Mouse (Mus musculus) MEL (cell line): ENCODE results near the gene Aim2. TPM values are rescaled to one million over a fixed set of nuclear protein-coding genes. Genes with fewer than 3 reads are reported as not detected.
"Not testable (repeated sequence)": the region's sequence is repeated elsewhere in the genome, so short reads cannot be mapped to it uniquely, and the experiment has no call there.

Experiments used
- DNase-seq: peaks from one replicate; pipeline ENCODE4 v3.0.0; 2011; ENCODE audit warnings: low read depth, low spot score
- H3K27ac ChIP-seq: 2 replicates; pipeline ENCODE4 v1.5.1; 2012; ENCODE audit warnings: low read depth, mild to moderate bottlenecking, control low read depth, low read length, moderate library complexity; ENCODE audit not compliant: control insufficient read depth
- H3K27me3 ChIP-seq, 2 experiments: fragments of 150-350 bp in 1 of 2; sonication (generic) in 1 of 2; 2 replicates each; pipeline ENCODE4 v1.6.1; 2012; ENCODE audit warnings: low read length in 2 of 2, mild to moderate bottlenecking in 2 of 2, improper control_type of control experiment in 1 of 2, moderate library complexity in 1 of 2; ENCODE audit not compliant: insufficient read depth in 2 of 2, control insufficient read depth in 1 of 2
- H3K36me3 ChIP-seq, 2 experiments: 2 replicates each; pipeline ENCODE4 v1.6.1; 2012 to 2014; ENCODE audit warnings: low read length in 2 of 2, improper control_type of control experiment in 1 of 2, inconsistent platforms in 1 of 2, mild to moderate bottlenecking in 1 of 2; ENCODE audit not compliant: insufficient read depth in 2 of 2, control insufficient read depth in 1 of 2
- H3K4me1 ChIP-seq, 2 experiments: fragments of 150-350 bp in 1 of 2; sonication (generic) in 1 of 2; 2 replicates each; pipeline ENCODE4 v1.6.1; 2012; ENCODE audit warnings: low read length in 2 of 2, improper control_type of control experiment in 1 of 2, mild to moderate bottlenecking in 1 of 2; ENCODE audit not compliant: insufficient read depth in 2 of 2, control insufficient read depth in 1 of 2
- H3K4me3 ChIP-seq, 2 experiments: fragments of 150-350 bp in 1 of 2; sonication (generic) in 1 of 2; 2 replicates each; pipeline ENCODE4 v1.5.1; 2012; ENCODE audit warnings: low read depth in 2 of 2, low read length in 2 of 2, mild to moderate bottlenecking in 2 of 2, moderate library complexity in 2 of 2, control low read depth in 1 of 2, improper control_type of control experiment in 1 of 2; ENCODE audit not compliant: control insufficient read depth in 1 of 2, insufficient read depth in 1 of 2
- H3K79me2 ChIP-seq: 2 replicates; pipeline ENCODE4 v1.6.1; 2012; ENCODE audit warnings: mild to moderate bottlenecking, low read length, moderate library complexity; ENCODE audit not compliant: control insufficient read depth, poor library complexity, insufficient read depth
- H3K9ac ChIP-seq: 2 replicates; pipeline ENCODE4 v1.6.1; 2012; ENCODE audit warnings: low read depth, mild to moderate bottlenecking, control low read depth, low read length, moderate library complexity; ENCODE audit not compliant: control insufficient read depth, poor library complexity, severe bottlenecking
- H3K9me3 ChIP-seq: fragments of 150-350 bp; sonication (generic); replicated peaks from 2 replicates; pipeline ENCODE4 v1.6.1; 2012; ENCODE audit warnings: mild to moderate bottlenecking, low read length, improper control_type of control experiment, moderate library complexity; ENCODE audit not compliant: insufficient read depth
- CTCF ChIP-seq, 3 experiments: IDR thresholded peaks in 2 of 3; conservative IDR thresholded peaks in 1 of 3; 2 replicates each; pipeline ENCODE4 v1.5.1; 2011 to 2012; ENCODE audit warnings: low read length in 3 of 3, low read depth in 2 of 3, mild to moderate bottlenecking in 2 of 3, improper control_type of control experiment in 1 of 3, inconsistent platforms in 1 of 3, mixed read lengths in 1 of 3, moderate library complexity in 1 of 3; ENCODE audit not compliant: control insufficient read depth in 1 of 3, insufficient read depth in 1 of 3, poor library complexity in 1 of 3, severe bottlenecking in 1 of 3
- EP300 ChIP-seq, 2 experiments: IDR thresholded peaks; 2 replicates each; pipeline ENCODE4 v1.6.1; 2011; ENCODE audit warnings: improper control_type of control experiment in 2 of 2, low read length in 2 of 2, low read depth in 1 of 2, mild to moderate bottlenecking in 1 of 2
- ETS1 ChIP-seq: IDR thresholded peaks from 2 replicates; pipeline ENCODE4 v1.6.1; 2012; ENCODE audit warnings: low read depth, mild to moderate bottlenecking, inconsistent platforms, low read length, improper control_type of control experiment, moderate library complexity
- GABPA ChIP-seq: IDR thresholded peaks from 2 replicates; pipeline ENCODE4 v1.6.1; 2012; ENCODE audit warnings: low read depth, mild to moderate bottlenecking, inconsistent platforms, low read length, improper control_type of control experiment, moderate library complexity
- MAFK ChIP-seq: IDR thresholded peaks from 2 replicates; pipeline ENCODE4 v1.6.1; 2011; ENCODE audit warnings: low read depth, mild to moderate bottlenecking, low read length, improper control_type of control experiment, borderline replicate concordance
- MAX ChIP-seq: IDR thresholded peaks from 2 replicates; pipeline ENCODE4 v1.6.1; 2011; ENCODE audit warnings: low read length, improper control_type of control experiment
- MEF2A ChIP-seq: IDR thresholded peaks from 2 replicates; pipeline ENCODE4 v1.6.1; 2014; ENCODE audit warnings: low read depth, mild to moderate bottlenecking, inconsistent platforms, low read length, improper control_type of control experiment; ENCODE audit not compliant: poor library complexity, insufficient replicate concordance, severe bottlenecking; ENCODE audit errors: extremely low read depth
- RCOR1 ChIP-seq: IDR thresholded peaks from 2 replicates; pipeline ENCODE4 v1.6.1; 2012; ENCODE audit warnings: low read depth, mild to moderate bottlenecking, inconsistent platforms, low read length, improper control_type of control experiment
- SMC3 ChIP-seq: IDR thresholded peaks from 2 replicates; pipeline ENCODE4 v1.6.1; 2011; ENCODE audit warnings: low read depth, low read length, improper control_type of control experiment
- ZC3H11A ChIP-seq: IDR thresholded peaks from 2 replicates; pipeline ENCODE4 v1.6.1; 2012; ENCODE audit warnings: low read depth, mild to moderate bottlenecking, inconsistent platforms, low read length, improper control_type of control experiment
- polyA plus RNA-seq, 2 experiments: library from polyadenylated mRNA; stranded (reverse) in 1 of 2; unstranded in 1 of 2; fragments of >175 nt in 1 of 2; fragments of >200 nt in 1 of 2; gene quantifications; 2 replicates each; pipeline versions ENCODE4 v1.2.1 to v1.2.4; 2012; ENCODE audit warnings: low replicate concordance in 2 of 2, low read depth in 1 of 2; ENCODE audit not compliant: insufficient read length in 2 of 2, insufficient read depth in 1 of 2, missing spikeins in 1 of 2
- total RNA-seq: library from RNA; depleted of rRNA; stranded (reverse); fragments of 300-350 nt; gene quantifications from 2 replicates; pipeline ENCODE4 v1.2.3, GENCODE M21; 2012

Gene Aim2
- total and polyA plus RNA-seq, 3 experiments, result 2.3 to 9.1 TPM; not detected in 1

GRCm38 (mm10) chr1:173456139-173456754 is 105.6 kb downstream of the Aim2 start:
- Histone ChIP-seq H3K4me3 (no peak overlapping the region), H3K36me3 (no peaks in the 10 kb centered on the region), H3K9ac (no peak overlapping the region), H3K27me3 (no peaks in the 10 kb centered on the region), H3K27ac (no peak overlapping the region), H3K9me3 (no peaks in the 10 kb centered on the region), H3K79me2 (no peaks in the 10 kb centered on the region), H3K4me1 (no peaks in the 10 kb centered on the region)
- DNase-seq, result peak; percentile 78
- TF ChIP-seq RCOR1 (no peak), EP300 (IDR thresholded peaks at IDR 0.05; ENCODE audit: low read depth in 1 of 2, low read length in 2 of 2) (no peak), MEF2A (no peak), ETS1 (no peak), CTCF (IDR thresholded peaks at IDR 0.05 in 2 of 3, conservative IDR thresholded peaks at IDR 0.05 in 1 of 3; ENCODE audit: control insufficient read depth in 1 of 3, insufficient read depth in 1 of 3, low read depth in 2 of 3, low read length in 3 of 3, poor library complexity in 1 of 3, severe bottlenecking in 1 of 3) (peak; percentile 31 to 91 (median 84); a peak in 5 of 6 replicates), SMC3 (peak; percentile 91), ZC3H11A (peak; percentile 93)

GRCm38 (mm10) chr1:173456761-173457160 is 106.1 kb downstream of the Aim2 start:
- Histone ChIP-seq H3K36me3 (no peaks in the 10 kb centered on the region), H3K4me1 (no peaks in the 10 kb centered on the region), H3K9me3 (no peaks in the 10 kb centered on the region), H3K9ac (no peak overlapping the region), H3K27me3 (no peaks in the 10 kb centered on the region), H3K4me3 (no peak overlapping the region), H3K27ac (no peak overlapping the region), H3K79me2 (no peaks in the 10 kb centered on the region)
- TF ChIP-seq ZC3H11A (no peak), MAX (no peak), MAFK (no peak), GABPA (no peak)
- DNase-seq, result no peak

GRCm38 (mm10) chr1:173480399-173481181 is 129.9 kb downstream of the Aim2 start:
- H3K27ac ChIP-seq, H3K36me3 ChIP-seq, H3K4me3 ChIP-seq, H3K27me3 ChIP-seq, H3K9ac ChIP-seq, H3K9me3 ChIP-seq, DNase-seq, H3K4me1 ChIP-seq, H3K79me2 ChIP-seq: not testable (repeated sequence)

GRCm38 (mm10) chr1:173481182-173481574 is 130.5 kb downstream of the Aim2 start:
- not testable (repeated sequence) for DNase-seq, H3K9ac ChIP-seq, H3K36me3 ChIP-seq, H3K4me3 ChIP-seq, H3K9me3 ChIP-seq, H3K79me2 ChIP-seq, H3K27ac ChIP-seq, H3K27me3 ChIP-seq, H3K4me1 ChIP-seq

- not testable (repeated sequence) for H3K27me3 ChIP-seq, H3K9ac ChIP-seq, H3K79me2 ChIP-seq, H3K4me1 ChIP-seq, DNase-seq, H3K36me3 ChIP-seq, H3K4me3 ChIP-seq, H3K9me3 ChIP-seq, H3K27ac ChIP-seq
Observed at GRCm38 (mm10) chr1:173490812-173491480, 140.3 kb downstream of the Aim2 start, which contains the start of gene Ifi206. Gene Ifi206, minus strand, starts transcription at chr1:173491041.
